Mouse (Mus musculus) embryonic facial prominence, embryonic 11.5 days (tissue): ENCODE results near the gene Myo1f. TPM values are rescaled to one million over a fixed set of nuclear protein-coding genes. Genes with fewer than 3 reads are reported as not detected.

Experiments
- ATAC-seq: fragments of 200-750 bp; cut with Nextera tagmentation; replicated peaks from 2 replicates; pipeline ENCODE4 v1.8.0; 2017; ENCODE audit warnings: low read depth; ENCODE audit not compliant: insufficient number of reproducible peaks, low FRiP score, low TSS enrichment
- DNase-seq: peaks from one replicate; pipeline ENCODE4 v3.0.0-alpha.2; 2015; ENCODE audit warnings: low spot score
- H3K27ac ChIP-seq: fragments of 300-500 bp; sonication (generic); replicated peaks from 2 replicates; pipeline ENCODE4 v1.5.1; 2014; ENCODE audit warnings: mild to moderate bottlenecking, low read depth, low read length, control low read depth
- H3K27me3 ChIP-seq: fragments of 300-500 bp; sonication (generic); 2 replicates; pipeline ENCODE4 v1.6.1; 2014; ENCODE audit warnings: mild to moderate bottlenecking, low read length, moderate library complexity, mixed read lengths; ENCODE audit not compliant: control insufficient read depth, insufficient read depth
- H3K36me3 ChIP-seq: fragments of 300-500 bp; sonication (generic); replicated peaks from 2 replicates; pipeline ENCODE4 v1.6.1; 2014; ENCODE audit warnings: low read depth, mild to moderate bottlenecking, low read length, moderate library complexity, mixed read lengths; ENCODE audit not compliant: control insufficient read depth, insufficient read depth
- H3K4me1 ChIP-seq: fragments of 300-500 bp; sonication (generic); 2 replicates; pipeline ENCODE4 v1.6.1; 2014; ENCODE audit warnings: low read length, mixed read lengths; ENCODE audit not compliant: control insufficient read depth, insufficient read depth
- H3K4me2 ChIP-seq: fragments of 300-500 bp; sonication (generic); 2 replicates; pipeline ENCODE4 v1.6.1; 2014; ENCODE audit warnings: low read depth, mild to moderate bottlenecking, control low read depth, low read length, moderate library complexity
- H3K4me3 ChIP-seq: fragments of 300-500 bp; sonication (generic); 2 replicates; pipeline ENCODE4 v1.5.1; 2014; ENCODE audit warnings: low read depth, low read length, control low read depth
- H3K9ac ChIP-seq: fragments of 300-500 bp; sonication (generic); replicated peaks from 2 replicates; pipeline ENCODE4 v1.6.1; 2014; ENCODE audit warnings: mild to moderate bottlenecking, control low read depth, low read length
- H3K9me3 ChIP-seq: fragments of 300-500 bp; sonication (generic); replicated peaks from 2 replicates; pipeline ENCODE4 v1.6.1; 2016; ENCODE audit warnings: mild to moderate bottlenecking, low read length, inconsistent platforms, mixed read lengths; ENCODE audit not compliant: control insufficient read depth
- WGBS: fragments of 180-500 bp; shearing (Covaris S2); extraction: QIAGEN DNeasy Blood & Tissue Kit; methylation state at CpG from one replicate; pipeline ENCODE4 v1.1.7; 2014; 5-methylcytosine and 5-hydroxymethylcytosine counted together
- polyA plus RNA-seq: library from polyadenylated mRNA; unstranded; fragments of >200 nt; fragmentation: Nextera tagmentation; extraction: Ambion mirVana; gene quantifications from 2 replicates; pipeline ENCODE4 v1.2.1, GENCODE M21; 2014

Myo1f gene
- polyA plus RNA-seq, 1 experiment from 2014 or later, result 1.6 TPM

GRCm38 (mm10) chr17:33552964-33553363 is 2.5 kb upstream of the Myo1f start:
- no peak overlapping the region for H3K4me3 ChIP-seq
- ATAC-seq (0 out of 2 replicates have a peak, but pooled peaks have one; percentile 7), DNase-seq (peak; percentile 68)
- no peak overlapping the region for H3K4me2 ChIP-seq
- peaks cover 4% of the 10 kb centered on the region; the same call in 1 of the 2 replicates for H3K36me3 ChIP-seq
- H3K4me1 ChIP-seq, result no peaks in the 10 kb centered on the region
- H3K9ac ChIP-seq, result no peak overlapping the region
- H3K27ac ChIP-seq, result no peak overlapping the region
- WGBS, result 39% methylated on average over 4 of the region's 4 CpGs
- H3K27me3 ChIP-seq, result no peaks in the 10 kb centered on the region
- no peaks in the 10 kb centered on the region for H3K9me3 ChIP-seq

GRCm38 (mm10) chr17:33554536-33554935 is 971 bp upstream of the Myo1f start:
- no peak overlapping the region for H3K4me2 ChIP-seq
- WGBS, result 96% methylated on average over 1 of the region's 1 CpGs
- no peak for ATAC-seq
- H3K36me3 ChIP-seq, result peaks cover 4% of the 10 kb centered on the region; the same call in 1 of the 2 replicates
- DNase-seq, result no peak
- no peaks in the 10 kb centered on the region for H3K4me1 ChIP-seq
- no peak overlapping the region for H3K9ac ChIP-seq
- H3K27ac ChIP-seq, result no peak overlapping the region
- H3K27me3 ChIP-seq, result no peaks in the 10 kb centered on the region
- H3K4me3 ChIP-seq, result no peak overlapping the region
- H3K9me3 ChIP-seq, result no peaks in the 10 kb centered on the region

- H3K4me3 ChIP-seq, result no peak overlapping the region
- no peak for DNase-seq
- no peak overlapping the region for H3K4me2 ChIP-seq
- 71% methylated on average over 4 of the region's 4 CpGs for WGBS
- H3K9me3 ChIP-seq, result no peaks in the 10 kb centered on the region
- no peaks in the 10 kb centered on the region for H3K27me3 ChIP-seq
- no peak overlapping the region for H3K9ac ChIP-seq
- H3K36me3 ChIP-seq, result no peaks in the 10 kb centered on the region
- no peaks in the 10 kb centered on the region for H3K4me1 ChIP-seq
- no peak for ATAC-seq
- H3K27ac ChIP-seq, result no peak overlapping the region
Observed at GRCm38 (mm10) chr17:33557922-33558321, 2.4 kb downstream of the Myo1f start.

- Histone ChIP-seq H3K9me3 (no peaks in the 10 kb centered on the region), H3K27me3 (no peaks in the 10 kb centered on the region), H3K36me3 (no peaks in the 10 kb centered on the region), H3K4me3 (no peak overlapping the region), H3K4me1 (no peaks in the 10 kb centered on the region), H3K4me2 (no peak overlapping the region), H3K9ac (no peak overlapping the region), H3K27ac (no peak overlapping the region)
- ATAC-seq, result no peak
- no peak for DNase-seq
- WGBS, result 73% methylated on average over 2 of the region's 2 CpGs
Observed at GRCm38 (mm10) chr17:33563527-33564076, 8.1 kb downstream of the Myo1f start.

- Histone ChIP-seq H3K27ac (no peak overlapping the region), H3K9me3 (no peaks in the 10 kb centered on the region), H3K4me3 (no peak overlapping the region), H3K4me1 (no peaks in the 10 kb centered on the region), H3K27me3 (no peaks in the 10 kb centered on the region), H3K4me2 (no peak overlapping the region), H3K36me3 (no peaks in the 10 kb centered on the region), H3K9ac (no peak overlapping the region)
- WGBS, result 74% methylated on average over 1 of the region's 1 CpGs
- DNase-seq (no peak), ATAC-seq (no peak)
Observed at GRCm38 (mm10) chr17:33564599-33564998, 9.1 kb downstream of the Myo1f start.

- ATAC-seq (no peak), DNase-seq (no peak)
- no peaks in the 10 kb centered on the region for H3K27me3 ChIP-seq
- H3K27ac ChIP-seq, result no peak overlapping the region
- no peaks in the 10 kb centered on the region for H3K36me3 ChIP-seq
- H3K9ac ChIP-seq, result no peak overlapping the region
- no peaks in the 10 kb centered on the region for H3K9me3 ChIP-seq
- 74% methylated on average over 2 of the region's 2 CpGs for WGBS
- H3K4me1 ChIP-seq, result no peaks in the 10 kb centered on the region
- H3K4me2 ChIP-seq, result no peak overlapping the region
- no peak overlapping the region for H3K4me3 ChIP-seq
Observed at GRCm38 (mm10) chr17:33566182-33566581, 10.7 kb downstream of the Myo1f start.

GRCm38 (mm10) chr17:33584061-33584460 is 28.6 kb downstream of the Myo1f start:
- Histone ChIP-seq H3K27ac (no peak overlapping the region), H3K4me2 (no peak overlapping the region), H3K36me3 (no peaks in the 10 kb centered on the region), H3K27me3 (no peaks in the 10 kb centered on the region), H3K4me3 (no peak overlapping the region), H3K9me3 (no peaks in the 10 kb centered on the region), H3K9ac (no peak overlapping the region), H3K4me1 (no peaks in the 10 kb centered on the region)
- WGBS, result 82% methylated on average over 4 of the region's 4 CpGs
- ATAC-seq, result no peak
- DNase-seq, result no peak

GRCm38 (mm10) chr17:33586011-33586410 is 30.5 kb downstream of the Myo1f start:
- Histone ChIP-seq H3K9me3 (no peaks in the 10 kb centered on the region), H3K27me3 (no peaks in the 10 kb centered on the region), H3K36me3 (no peaks in the 10 kb centered on the region), H3K27ac (no peak overlapping the region), H3K4me3 (no peak overlapping the region), H3K4me2 (no peak overlapping the region), H3K4me1 (no peaks in the 10 kb centered on the region), H3K9ac (no peak overlapping the region)
- ATAC-seq (no peak), DNase-seq (no peak)
- WGBS, result 67% methylated on average over 17 of the region's 17 CpGs
